Mouse (Mus musculus) liver, embryonic 15.5 days (tissue): ENCODE results near the gene Gjb4. TPM values are rescaled to one million over a fixed set of nuclear protein-coding genes. Genes with fewer than 3 reads are reported as not detected.
A peak's percentile ranks its signal among the peaks of the same experiment; 100 is the strongest.

Experiments
- ATAC-seq: fragments of 200-750 bp; cut with Nextera tagmentation; 2 replicates; pipeline ENCODE4 v1.8.0; 2017; ENCODE audit warnings: moderate number of reproducible peaks, mild to moderate bottlenecking, moderate library complexity; ENCODE audit not compliant: insufficient read depth
- H3K27ac ChIP-seq: fragments of 300-500 bp; sonication (generic); replicated peaks from 2 replicates; pipeline ENCODE4 v1.5.1; 2015; ENCODE audit warnings: mild to moderate bottlenecking, inconsistent platforms
- H3K27me3 ChIP-seq: fragments of 300-500 bp; sonication (generic); 2 replicates; pipeline ENCODE4 v1.6.1; 2015; ENCODE audit warnings: mild to moderate bottlenecking, inconsistent platforms
- H3K36me3 ChIP-seq: fragments of 300-500 bp; sonication (generic); replicated peaks from 2 replicates; pipeline ENCODE4 v1.6.1; 2015; ENCODE audit warnings: moderate library complexity, mild to moderate bottlenecking, inconsistent platforms
- H3K4me1 ChIP-seq: fragments of 300-500 bp; sonication (generic); replicated peaks from 2 replicates; pipeline ENCODE4 v1.6.1; 2015; ENCODE audit warnings: inconsistent platforms
- H3K4me2 ChIP-seq: fragments of 300-500 bp; sonication (generic); 2 replicates; pipeline ENCODE4 v1.6.1; 2015; ENCODE audit warnings: moderate library complexity, mild to moderate bottlenecking, inconsistent platforms
- H3K4me3 ChIP-seq: fragments of 300-500 bp; sonication (generic); replicated peaks from 2 replicates; pipeline ENCODE4 v1.5.1; 2015; ENCODE audit warnings: mild to moderate bottlenecking, inconsistent platforms
- H3K9ac ChIP-seq: fragments of 300-500 bp; sonication (generic); 2 replicates; pipeline ENCODE4 v1.6.1; 2015; ENCODE audit warnings: moderate library complexity, mild to moderate bottlenecking, inconsistent platforms
- H3K9me3 ChIP-seq: fragments of 300-500 bp; sonication (generic); replicated peaks from 2 replicates; pipeline ENCODE4 v1.6.1; 2016; ENCODE audit warnings: inconsistent platforms
- WGBS: fragments of 180-500 bp; shearing (Covaris S2); methylation state at CpG from one replicate; pipeline ENCODE4 v1.1.7; 2015; ENCODE audit warnings: mixed read lengths; ENCODE audit not compliant: insufficient replicate concordance; 5-methylcytosine and 5-hydroxymethylcytosine counted together
- polyA plus RNA-seq: library from polyadenylated mRNA; unstranded; fragments of >200 nt; fragmentation: Nextera tagmentation; extraction: Ambion mirVana; gene quantifications from 2 replicates; pipeline ENCODE4 v1.2.1, GENCODE M21; 2015

Gene Gjb4
- polyA plus RNA-seq, 1 experiment from 2014 or later = not detected

DNA sequence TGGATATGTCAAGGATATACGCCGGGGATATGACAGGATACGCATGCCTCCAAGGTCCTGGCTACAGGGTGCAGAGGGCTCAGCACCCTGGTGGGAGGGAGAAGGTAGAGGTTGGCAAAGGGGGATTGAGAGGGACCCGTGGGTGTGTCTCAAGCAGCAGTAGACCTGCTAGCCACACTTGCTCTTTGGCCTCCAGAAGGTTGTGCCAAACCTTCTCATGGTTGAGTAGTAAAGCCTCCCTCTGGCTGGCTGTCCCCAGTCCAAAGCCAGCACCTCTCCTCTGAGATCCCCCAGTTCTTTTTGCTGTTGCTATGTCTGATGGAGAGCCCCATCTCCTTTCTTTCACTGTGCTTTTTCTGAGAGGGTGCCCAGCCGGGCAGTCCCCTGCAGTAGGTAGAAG, 28.6 kb downstream of the Gjb4 start:
- no peak for ATAC-seq
- Histone ChIP-seq H3K4me1 (0 out of 2 replicates have a peak, but pooled peaks cover 1% of the 10 kb centered on the region), H3K27me3 (peaks cover 31% of the 10 kb centered on the region), H3K36me3 (no peaks in the 10 kb centered on the region), H3K9me3 (no peaks in the 10 kb centered on the region), H3K4me3 (no peak overlapping the region), H3K27ac (no peak overlapping the region), H3K4me2 (no peak overlapping the region), H3K9ac (no peak overlapping the region)
- WGBS = 67% methylated on average over 5 of the region's 5 CpGs

DNA sequence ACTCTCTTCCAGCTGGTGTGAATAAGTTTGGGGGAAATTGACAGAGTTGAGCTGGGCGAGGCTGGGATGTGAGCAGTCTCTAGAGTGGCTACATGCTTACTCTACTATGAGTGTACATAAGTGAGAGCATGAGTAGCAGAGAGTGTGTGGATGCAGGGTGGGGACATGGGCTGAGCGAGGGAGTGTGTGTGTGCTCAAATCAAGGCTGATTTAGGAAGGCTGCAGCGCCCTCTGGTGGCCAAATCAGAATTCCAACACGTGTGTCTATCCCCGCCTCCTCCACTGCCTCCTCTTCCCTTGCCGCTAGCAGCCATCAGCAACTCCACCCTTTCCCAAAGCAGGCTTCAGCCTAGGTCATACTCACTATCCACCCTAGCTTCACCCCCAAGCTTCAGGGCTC, 29.1 kb downstream of the Gjb4 start:
- no peak overlapping the region for H3K27ac ChIP-seq
- WGBS = 7% methylated on average over 6 of the region's 6 CpGs
- H3K9me3 ChIP-seq = no peaks in the 10 kb centered on the region
- ATAC-seq = no peak
- no peaks in the 10 kb centered on the region for H3K36me3 ChIP-seq
- H3K4me3 ChIP-seq = no peak overlapping the region
- H3K9ac ChIP-seq = no peak overlapping the region
- no peaks in the 10 kb centered on the region for H3K4me1 ChIP-seq
- no peak overlapping the region for H3K4me2 ChIP-seq
- H3K27me3 ChIP-seq = peaks cover 26% of the 10 kb centered on the region

DNA sequence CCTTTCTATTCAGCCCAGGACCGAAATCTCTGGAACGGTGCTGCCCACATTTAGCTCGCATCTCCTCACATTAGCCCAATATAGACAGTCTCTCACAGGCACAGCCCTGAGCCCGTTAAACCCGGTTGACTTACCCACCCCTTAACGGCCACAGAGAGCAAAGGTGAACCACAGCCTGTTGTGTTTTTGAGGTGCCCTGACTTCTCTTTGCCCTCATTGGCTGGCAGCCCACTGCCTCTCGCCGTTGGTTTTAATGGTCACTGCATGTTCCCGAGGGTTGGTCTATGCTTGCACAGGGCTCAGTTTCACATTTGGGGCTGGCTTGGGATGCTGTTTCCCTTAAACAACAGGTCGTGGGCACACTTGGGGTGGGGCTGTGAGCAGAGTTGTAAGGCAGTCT, 29.6 kb downstream of the Gjb4 start:
- Histone ChIP-seq H3K4me3 (no peak overlapping the region), H3K36me3 (no peaks in the 10 kb centered on the region), H3K27me3 (peaks cover 21% of the 10 kb centered on the region), H3K4me2 (no peak overlapping the region), H3K9ac (no peak overlapping the region), H3K9me3 (no peaks in the 10 kb centered on the region), H3K4me1 (no peaks in the 10 kb centered on the region), H3K27ac (no peak overlapping the region)
- ATAC-seq = no peak
- 59% methylated on average over 10 of the region's 10 CpGs for WGBS

DNA sequence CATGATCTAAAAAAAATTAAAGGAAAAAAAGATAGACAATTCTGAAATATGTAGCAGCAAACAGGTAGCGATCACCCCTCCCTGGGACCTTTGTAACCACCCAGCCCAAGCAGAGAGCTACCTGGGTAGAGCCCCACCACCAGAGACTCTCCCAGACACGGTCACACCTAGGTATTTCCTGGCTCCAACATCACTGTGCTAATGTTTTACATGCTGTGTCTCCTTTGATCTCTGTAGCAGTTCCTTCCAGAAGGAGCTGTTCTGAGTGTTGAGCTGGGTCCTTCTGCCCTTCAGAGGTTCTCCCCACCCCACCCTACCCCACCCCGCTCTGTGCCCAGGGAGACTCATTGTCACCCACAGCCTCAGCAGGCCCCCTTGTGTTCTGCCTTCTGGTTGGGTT, 30.2 kb downstream of the Gjb4 start:
- Histone ChIP-seq H3K36me3 (no peaks in the 10 kb centered on the region), H3K27ac (no peak overlapping the region), H3K4me1 (no peaks in the 10 kb centered on the region), H3K27me3 (peaks cover 15% of the 10 kb centered on the region; the same call in 1 of the 2 replicates), H3K4me2 (no peak overlapping the region), H3K9me3 (no peaks in the 10 kb centered on the region), H3K4me3 (no peak overlapping the region), H3K9ac (no peak overlapping the region)
- 66% methylated on average over 3 of the region's 3 CpGs for WGBS
- ATAC-seq = no peak

DNA sequence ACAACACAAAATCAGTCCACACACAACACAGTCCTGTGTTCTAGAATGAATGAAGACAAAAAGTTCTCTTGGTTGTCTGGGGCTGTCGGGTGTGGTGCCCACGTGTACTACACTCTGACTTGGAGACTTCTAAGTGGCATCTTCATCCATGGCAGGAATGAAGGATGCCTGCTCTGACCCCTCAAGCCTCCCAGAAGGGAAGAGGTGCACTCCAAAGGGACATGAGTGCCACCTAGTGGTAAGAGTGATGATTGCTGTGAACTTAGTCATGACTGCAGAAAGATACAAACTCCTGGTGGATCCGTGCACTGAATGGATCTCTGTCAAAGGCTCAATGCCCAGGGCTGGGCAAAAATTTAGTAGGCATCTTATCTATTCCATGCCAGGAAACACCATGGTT, 34.3 kb downstream of the Gjb4 start:
- Histone ChIP-seq H3K4me2 (no peak overlapping the region), H3K36me3 (no peaks in the 10 kb centered on the region), H3K9me3 (no peaks in the 10 kb centered on the region), H3K4me3 (no peak overlapping the region), H3K27me3 (0 out of 2 replicates have a peak, but pooled peaks cover 3% of the 10 kb centered on the region), H3K4me1 (no peaks in the 10 kb centered on the region), H3K9ac (no peak overlapping the region), H3K27ac (no peak overlapping the region)
- 5% methylated on average over 3 of the region's 3 CpGs for WGBS
- ATAC-seq = no peak

DNA sequence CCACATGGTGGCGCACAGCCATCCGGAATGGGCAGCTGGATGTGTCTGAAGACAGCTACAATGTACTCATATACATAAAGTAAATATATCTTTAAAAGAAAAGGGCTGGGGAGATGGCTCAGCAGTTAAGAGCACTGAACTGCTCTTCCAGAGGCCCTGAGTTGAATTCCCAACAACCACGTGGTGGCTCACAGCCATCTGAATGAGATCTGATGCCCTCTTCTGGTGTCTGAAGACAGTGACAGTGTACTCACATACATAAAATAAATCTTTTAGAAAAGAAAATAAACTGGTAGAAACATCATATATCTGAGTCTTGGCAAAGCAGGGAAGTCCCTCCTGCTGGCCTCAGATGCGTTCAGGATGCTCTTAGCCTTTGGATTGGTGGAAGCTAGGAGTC, 36.7 kb downstream of the Gjb4 start:
- no peak overlapping the region for H3K27ac ChIP-seq
- H3K36me3 ChIP-seq = no peaks in the 10 kb centered on the region
- WGBS = 49% methylated on average over 4 of the region's 4 CpGs
- H3K9ac ChIP-seq = no peak overlapping the region
- H3K9me3 ChIP-seq = no peaks in the 10 kb centered on the region
- no peak overlapping the region for H3K4me3 ChIP-seq
- no peaks in the 10 kb centered on the region for H3K4me1 ChIP-seq
- ATAC-seq = no peak
- no peak overlapping the region for H3K4me2 ChIP-seq
- peaks cover 27% of the 10 kb centered on the region for H3K27me3 ChIP-seq

DNA sequence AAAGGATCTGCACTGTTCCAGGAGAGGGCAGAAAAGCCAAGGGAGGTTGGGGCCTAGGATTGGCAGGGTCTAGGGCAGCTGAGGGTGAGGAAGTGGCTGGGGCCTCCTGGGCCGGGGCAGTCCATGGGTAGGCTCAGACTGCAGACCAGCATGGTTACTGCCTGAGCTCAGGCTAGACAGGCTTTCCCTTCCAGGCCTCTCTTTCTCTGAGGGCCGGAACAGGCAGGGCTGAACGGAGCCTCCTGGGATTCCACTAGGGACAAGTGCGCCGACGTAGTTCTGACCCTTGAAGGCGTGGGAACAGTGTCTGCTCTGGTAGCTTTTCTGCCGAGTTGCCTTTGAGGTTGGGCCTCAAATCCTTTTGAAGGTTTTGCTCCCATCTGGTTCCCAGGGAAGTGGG, 38.1 kb downstream of the Gjb4 start:
- H3K36me3 ChIP-seq = no peaks in the 10 kb centered on the region
- no peak overlapping the region for H3K4me2 ChIP-seq
- H3K4me3 ChIP-seq = no peak overlapping the region
- WGBS = 70% methylated on average over 8 of the region's 8 CpGs
- no peaks in the 10 kb centered on the region for H3K9me3 ChIP-seq
- H3K4me1 ChIP-seq = no peaks in the 10 kb centered on the region
- H3K27ac ChIP-seq = no peak overlapping the region
- H3K9ac ChIP-seq = no peak overlapping the region
- H3K27me3 ChIP-seq = peaks cover 32% of the 10 kb centered on the region
- no peak for ATAC-seq

DNA sequence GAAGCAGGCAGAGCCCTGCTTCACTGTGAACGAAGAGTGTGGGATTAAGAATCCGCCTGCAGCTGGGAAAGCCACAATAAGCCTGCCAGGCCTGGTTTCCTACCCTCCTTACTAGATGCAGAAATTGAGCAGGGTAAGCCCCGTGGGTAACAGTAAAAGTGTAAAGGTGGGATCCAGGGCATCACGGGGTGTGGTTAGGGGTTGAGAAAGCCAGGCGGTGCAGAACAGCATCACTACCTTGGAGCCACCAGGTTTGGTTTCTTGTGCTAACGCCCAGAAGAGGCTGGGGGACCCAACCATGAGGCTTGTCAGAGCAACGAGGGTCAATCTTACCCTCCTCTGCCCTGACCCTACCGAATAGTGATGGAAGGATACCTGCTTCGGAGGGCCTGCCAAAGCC, 39.3 kb downstream of the Gjb4 start:
- Histone ChIP-seq H3K4me2 (no peak overlapping the region), H3K27me3 (peaks cover 32% of the 10 kb centered on the region), H3K27ac (no peak overlapping the region)

DNA sequence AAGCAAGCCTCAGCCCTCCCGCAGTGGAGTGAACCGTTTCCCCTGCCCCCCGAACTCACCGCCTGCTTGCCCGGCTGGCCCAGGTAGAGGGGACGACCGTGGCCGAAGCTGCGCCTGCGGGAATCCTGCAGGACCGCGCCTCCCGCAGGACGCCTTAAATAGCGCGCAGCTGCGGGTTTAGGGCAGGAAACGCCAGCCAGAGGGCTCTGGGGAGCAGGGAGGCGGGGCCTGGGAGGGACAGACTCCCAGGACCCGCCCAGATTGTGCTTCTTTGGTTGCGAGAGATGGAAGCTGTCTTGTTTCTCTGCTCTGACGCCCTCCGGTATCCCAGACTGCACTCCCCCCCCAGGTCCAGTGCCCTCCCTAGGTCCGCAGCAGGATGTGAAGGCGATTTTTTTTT, 40.0 kb downstream of the Gjb4 start, which contains the start of gene Gja4:
TSS of gene Gja4 (minus strand) at position 179 of the 400 bp plus-strand sequence.
- Histone ChIP-seq H3K4me2 (peak within 1 kb of the TSS; percentile 67), H3K4me1 (no peaks in the 10 kb centered on the region), H3K9me3 (no peaks in the 10 kb centered on the region), H3K27me3 (peaks cover 32% of the 10 kb centered on the region), H3K9ac (no peak within 1 kb of the TSS), H3K27ac (no peak within 1 kb of the TSS), H3K36me3 (no peaks in the 10 kb centered on the region), H3K4me3 (peak within 1 kb of the TSS; percentile 30)
- ATAC-seq = peak; percentile 37
- WGBS = under 1% methylated on average over 25 of the region's 25 CpGs

More for the DNA sequence above, 39.3 kb downstream of the Gjb4 start:
- Histone ChIP-seq H3K9ac (no peak overlapping the region), H3K4me3 (no peak overlapping the region), H3K36me3 (no peaks in the 10 kb centered on the region), H3K4me1 (no peaks in the 10 kb centered on the region), H3K9me3 (no peaks in the 10 kb centered on the region)
- WGBS = 41% methylated on average over 9 of the region's 9 CpGs
- no peak for ATAC-seq

DNA sequence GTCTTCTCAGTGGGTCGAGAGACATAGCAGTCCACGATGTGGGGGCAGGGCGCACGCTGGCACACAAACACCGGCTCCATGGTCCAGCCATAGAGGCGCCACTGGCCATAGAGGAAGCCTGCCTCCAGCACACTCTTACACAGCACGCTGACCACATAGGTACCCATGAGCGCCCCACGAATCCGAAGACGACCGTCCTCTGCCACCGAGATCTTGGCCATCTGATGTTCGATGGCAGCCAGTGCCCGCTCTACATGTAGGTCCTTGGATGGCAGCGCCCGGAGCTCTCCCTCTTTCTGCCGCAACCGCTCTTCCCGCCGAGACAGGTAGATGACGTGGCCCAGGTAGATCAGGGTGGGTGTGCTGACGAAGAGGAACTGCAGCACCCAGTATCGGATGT, 41.5 kb downstream of the Gjb4 start:
- no peaks in the 10 kb centered on the region for H3K4me1 ChIP-seq
- no peak overlapping the region for H3K4me3 ChIP-seq
- no peaks in the 10 kb centered on the region for H3K9me3 ChIP-seq
- H3K4me2 ChIP-seq = no peak overlapping the region
- H3K36me3 ChIP-seq = no peaks in the 10 kb centered on the region
- H3K27ac ChIP-seq = no peak overlapping the region
- ATAC-seq = no peak
- H3K27me3 ChIP-seq = peaks cover 32% of the 10 kb centered on the region
- WGBS = 54% methylated on average over 24 of the region's 24 CpGs
- no peak overlapping the region for H3K9ac ChIP-seq

DNA sequence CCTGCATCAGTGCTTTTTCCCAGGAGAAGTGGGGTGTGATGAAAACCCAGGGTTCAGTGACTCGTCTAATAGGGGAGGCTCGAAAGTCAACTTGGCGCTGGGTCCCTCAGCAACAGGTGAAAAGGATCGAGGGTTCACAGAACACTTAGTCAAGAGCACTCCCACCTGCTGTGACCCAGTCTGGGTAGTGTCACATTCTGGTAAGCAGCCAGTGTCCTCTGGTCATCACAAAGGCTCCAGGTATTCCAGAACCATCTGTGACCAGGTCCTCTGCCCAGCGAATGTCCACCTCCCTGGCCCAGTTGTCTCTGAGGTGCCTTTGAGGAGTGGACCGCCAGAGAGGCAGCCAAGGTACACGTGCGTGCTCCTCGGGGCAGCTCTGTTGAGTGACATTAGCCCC, 42.3 kb downstream of the Gjb4 start:
- Histone ChIP-seq H3K9me3 (no peaks in the 10 kb centered on the region), H3K4me2 (no peak overlapping the region), H3K9ac (no peak overlapping the region)

DNA sequence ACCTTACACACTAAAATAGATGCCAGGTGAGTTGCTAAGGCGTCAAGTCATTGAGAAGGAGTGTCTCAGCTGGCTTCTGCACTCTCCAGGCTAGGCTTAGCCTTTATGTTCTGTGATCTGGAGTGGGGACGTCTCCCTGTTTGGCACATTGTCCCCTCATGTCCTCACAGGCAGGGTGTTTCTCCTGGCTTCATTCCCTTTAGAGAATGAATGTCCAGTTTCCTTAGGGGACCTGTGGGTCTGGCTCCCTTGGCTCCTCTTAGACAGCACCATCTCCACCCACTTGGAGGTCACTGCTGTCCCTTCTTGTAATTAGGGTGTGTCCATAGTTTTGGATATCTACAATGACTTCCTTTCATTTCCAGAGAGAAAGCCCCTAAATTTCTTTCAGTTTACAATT, 47.0 kb downstream of the Gjb4 start:
- Histone ChIP-seq H3K27ac (no peak overlapping the region), H3K9ac (no peak overlapping the region), H3K4me2 (no peak overlapping the region), H3K9me3 (no peaks in the 10 kb centered on the region), H3K4me3 (no peak overlapping the region), H3K27me3 (peaks cover 3% of the 10 kb centered on the region; the same call in 1 of the 2 replicates), H3K36me3 (no peaks in the 10 kb centered on the region), H3K4me1 (no peaks in the 10 kb centered on the region)
- no peak for ATAC-seq
- WGBS = 51% methylated on average over 2 of the region's 2 CpGs

More for the DNA sequence above, 42.3 kb downstream of the Gjb4 start:
- Histone ChIP-seq H3K4me3 (no peak overlapping the region), H3K4me1 (no peaks in the 10 kb centered on the region), H3K36me3 (no peaks in the 10 kb centered on the region), H3K27me3 (peaks cover 32% of the 10 kb centered on the region), H3K27ac (no peak overlapping the region)
- ATAC-seq = no peak
- 59% methylated on average over 9 of the region's 9 CpGs for WGBS
